Mouse (Mus musculus) T-helper 2 cell (primary cell): ENCODE results near the gene Nckipsd.

Source experiments
- in situ Hi-C: fragments of 300-600 bp; cut with MboI, MseI; formaldehyde crosslinking; loops from one replicate; pipeline ENCODE4 v1.15.1; 2025; ENCODE audit warnings: high pct_unique_total_duplicates

The Nckipsd gene

GRCm38 (mm10) chr9:108808163-108808665 is at the start of gene Nckipsd:
TSS of gene Nckipsd (plus strand) at chr9:108808368.
- in situ Hi-C loops: no loop called here

DNA sequence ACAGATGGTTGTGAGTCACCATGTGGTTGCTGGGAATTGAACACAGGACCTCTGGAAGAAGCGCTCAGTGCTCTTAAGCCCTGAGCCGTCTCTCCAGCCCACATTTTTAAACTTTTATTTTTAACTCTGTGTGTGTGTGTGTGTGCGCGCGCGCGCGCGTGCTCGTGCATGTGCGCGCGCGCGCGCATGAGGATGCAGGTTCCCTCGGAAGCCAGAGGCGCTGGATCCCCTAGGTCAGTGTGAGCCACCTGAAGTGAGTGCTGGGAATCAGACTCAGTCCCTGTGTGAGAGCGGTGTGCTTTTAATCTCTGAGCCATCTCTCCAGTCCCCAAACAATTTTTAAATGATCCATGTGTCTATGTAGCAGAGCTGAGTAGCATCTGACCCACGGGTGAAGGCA is 49.0 kb upstream of the Nckipsd start:
- in situ Hi-C loops: no loop called here

DNA sequence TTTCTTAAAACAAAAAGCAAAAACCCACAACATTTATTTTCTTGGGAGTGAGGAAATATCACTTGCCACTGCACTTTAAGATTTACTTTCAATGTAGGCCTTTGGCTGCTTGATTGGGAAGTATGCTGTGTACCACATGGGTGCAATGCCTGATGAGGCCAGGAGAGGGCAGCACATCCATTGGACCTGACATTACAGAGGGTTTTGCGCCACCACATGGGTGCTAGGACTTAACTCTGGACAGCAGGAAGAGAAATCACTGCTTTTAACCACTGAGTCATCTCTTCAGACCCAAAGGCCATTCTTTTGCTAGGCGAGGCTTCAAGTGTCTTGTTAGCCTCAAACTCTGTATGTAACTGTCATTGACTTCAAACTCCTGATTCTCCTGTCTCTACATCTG is 48.4 kb upstream of the Nckipsd start:
- in situ Hi-C loops: no loop called here

GRCm38 (mm10) chr9:108761561-108761960 is 46.6 kb upstream of the Nckipsd start:
- in situ Hi-C loops: no loop called here

DNA sequence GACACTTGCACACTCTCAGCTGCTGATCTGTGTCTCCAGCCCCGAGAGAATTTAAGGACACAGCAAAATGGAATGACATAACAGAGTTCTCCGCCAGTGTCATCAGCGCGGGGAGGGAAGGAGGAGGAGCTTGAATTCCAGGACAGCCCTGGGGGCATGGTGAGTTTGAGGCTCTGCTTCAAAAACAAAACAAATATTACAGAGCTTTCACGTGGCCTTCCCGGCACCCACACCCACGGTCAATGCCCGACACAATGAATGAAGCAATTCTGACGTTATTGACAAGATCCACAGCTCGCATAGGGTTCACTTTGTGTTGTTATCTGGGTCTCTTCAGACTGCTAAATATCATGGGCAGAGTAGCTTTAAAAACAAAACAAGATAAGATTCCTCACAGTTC is 43.2 kb upstream of the Nckipsd start:
- in situ Hi-C loops: no loop called here

GRCm38 (mm10) chr9:108776614-108777013 is 31.6 kb upstream of the Nckipsd start:
- in situ Hi-C loops: no loop called here

DNA sequence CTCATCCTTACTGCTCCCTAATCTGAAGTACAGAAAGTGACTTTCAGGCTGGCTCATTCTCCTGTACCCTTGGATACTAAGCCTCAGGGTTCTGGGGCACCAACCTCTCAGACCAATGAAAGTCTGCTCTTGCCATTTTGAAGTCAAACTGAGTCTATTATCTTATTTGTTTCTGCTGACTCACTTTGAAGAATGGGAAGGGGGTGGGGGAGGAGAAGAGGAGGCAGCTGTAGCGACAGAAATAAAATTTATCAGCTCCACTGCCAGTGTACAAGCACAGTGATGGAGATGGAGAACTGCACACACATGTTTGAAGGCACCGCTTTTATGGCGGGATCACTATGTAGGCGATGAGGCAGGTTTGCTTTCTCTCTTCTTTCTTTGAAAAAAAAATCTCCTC is 30.9 kb upstream of the Nckipsd start:
- in situ Hi-C loops: no loop called here

DNA sequence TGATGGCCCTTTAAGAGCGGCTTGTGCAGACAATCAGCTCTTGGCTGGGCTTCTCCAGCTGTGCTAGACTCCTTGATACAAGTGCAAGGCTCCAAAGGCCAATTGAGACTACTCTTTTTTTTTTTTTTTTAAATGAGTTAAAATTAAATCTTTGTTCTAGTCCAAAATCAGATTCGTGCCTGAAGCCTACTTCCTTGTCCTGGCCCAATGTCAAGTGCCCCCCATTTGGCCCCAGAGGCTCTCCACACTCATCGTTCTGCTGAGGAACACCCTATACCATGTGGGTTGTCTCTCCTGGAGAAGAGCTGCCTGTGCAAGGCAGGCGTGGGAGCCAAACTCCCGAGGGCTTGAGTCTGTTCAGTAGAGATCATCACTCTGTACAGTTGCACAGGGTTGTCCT is 27.2 kb upstream of the Nckipsd start:
- in situ Hi-C loops: no loop called here

DNA sequence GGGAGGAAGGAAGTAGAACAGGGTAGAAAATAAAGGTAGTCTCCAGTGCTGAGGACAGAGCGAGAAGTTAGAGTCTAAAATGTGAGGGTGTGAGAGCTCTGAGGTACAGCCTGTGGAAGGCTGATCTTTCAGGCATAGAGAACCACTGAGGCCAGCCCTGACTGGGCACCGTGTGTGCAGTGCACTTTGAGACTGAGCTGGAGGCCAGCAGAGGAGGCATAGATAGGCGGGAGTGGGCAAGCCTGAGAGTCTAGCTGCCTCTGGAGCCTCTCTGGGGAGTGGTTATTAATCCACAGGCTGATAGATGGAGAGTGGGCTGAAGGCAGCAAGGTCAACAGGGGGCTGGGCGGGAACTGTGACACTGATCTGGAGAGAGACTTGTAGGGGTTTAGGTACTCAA is 26.3 kb upstream of the Nckipsd start:
- in situ Hi-C loops: no loop called here

DNA sequence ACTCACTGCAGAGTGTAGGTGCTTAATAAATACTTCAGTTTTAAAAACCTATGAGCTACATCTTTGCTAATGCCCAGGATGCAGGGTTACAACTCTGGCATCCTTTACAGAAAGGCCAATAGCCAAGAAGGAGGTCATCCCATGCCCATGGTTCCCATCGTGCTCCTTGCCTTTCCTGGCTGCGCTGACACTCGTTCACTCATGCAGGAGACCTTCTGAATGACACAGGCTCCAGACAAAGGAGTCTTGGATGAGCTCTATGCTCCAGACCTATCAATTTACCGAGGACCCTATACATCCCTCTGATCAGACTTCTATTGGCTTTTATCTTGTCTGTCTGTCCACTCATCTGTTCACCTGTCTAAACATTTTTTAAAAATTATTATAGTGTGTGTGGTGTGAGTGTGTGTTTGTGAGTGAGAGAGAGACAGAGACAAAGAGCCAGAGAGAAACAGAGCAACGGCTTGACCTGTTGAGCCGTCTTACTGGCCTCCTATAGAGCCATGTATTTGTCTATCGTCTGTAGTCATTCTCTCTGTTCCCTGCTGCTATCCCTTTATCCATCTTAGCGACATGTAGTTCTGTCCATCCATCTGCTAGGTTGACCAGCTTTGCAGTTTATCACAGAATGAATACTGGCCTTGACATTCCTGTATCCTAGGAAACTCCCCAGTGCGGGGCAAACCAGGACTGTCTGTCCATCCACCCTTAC is 25.2 kb upstream of the Nckipsd start:
- in situ Hi-C loops: no loop called here

DNA sequence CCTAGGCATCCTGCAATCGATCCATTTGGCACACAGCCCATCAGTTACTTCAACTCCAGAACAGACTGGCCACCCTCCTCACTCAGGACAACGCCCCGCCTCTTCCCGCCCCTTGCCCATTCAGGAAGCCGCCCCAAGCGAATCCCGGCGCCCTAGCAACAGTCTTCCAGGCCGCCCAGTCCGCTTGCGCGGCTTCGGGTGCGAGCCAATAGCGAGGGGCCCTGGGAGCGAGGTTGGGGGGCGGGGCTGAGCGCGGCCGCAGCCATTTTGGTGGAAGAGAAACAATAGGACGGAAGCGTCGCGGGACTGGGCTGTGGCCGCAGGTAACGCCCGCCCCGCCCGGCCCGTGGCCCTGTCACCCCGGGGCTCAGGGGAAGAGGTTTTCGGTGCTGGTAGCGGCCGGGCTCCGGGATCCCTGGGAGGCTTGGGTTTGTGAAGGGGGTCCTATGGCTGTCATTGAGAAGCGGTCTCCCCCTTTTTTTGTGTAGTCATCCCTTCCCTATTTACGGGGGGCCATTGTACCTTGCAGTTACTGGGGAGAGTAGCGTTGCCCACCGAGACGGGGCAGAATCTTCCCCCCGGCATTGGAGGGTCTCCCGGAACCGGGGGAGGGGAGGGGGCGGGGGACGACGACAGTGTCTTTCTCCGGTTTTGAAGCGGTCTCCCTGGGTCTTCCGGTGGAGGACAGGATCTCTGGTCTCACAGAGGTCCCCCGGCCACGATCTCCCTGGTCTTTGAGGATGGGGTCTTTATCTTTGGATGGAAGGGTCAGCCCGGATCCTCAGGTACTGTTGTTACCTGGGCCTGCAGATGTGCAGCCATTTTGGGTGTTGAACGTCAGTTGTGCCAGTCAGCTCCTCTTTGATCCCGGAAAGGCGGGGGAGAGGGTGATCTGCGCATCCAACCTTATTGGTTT is 24.4 kb upstream of the Nckipsd start, which contains the start of gene Ip6k2:
Ip6k2 (plus strand) TSS at position 249 of the 916 bp plus-strand sequence.
- in situ Hi-C loops: no loop called here

DNA sequence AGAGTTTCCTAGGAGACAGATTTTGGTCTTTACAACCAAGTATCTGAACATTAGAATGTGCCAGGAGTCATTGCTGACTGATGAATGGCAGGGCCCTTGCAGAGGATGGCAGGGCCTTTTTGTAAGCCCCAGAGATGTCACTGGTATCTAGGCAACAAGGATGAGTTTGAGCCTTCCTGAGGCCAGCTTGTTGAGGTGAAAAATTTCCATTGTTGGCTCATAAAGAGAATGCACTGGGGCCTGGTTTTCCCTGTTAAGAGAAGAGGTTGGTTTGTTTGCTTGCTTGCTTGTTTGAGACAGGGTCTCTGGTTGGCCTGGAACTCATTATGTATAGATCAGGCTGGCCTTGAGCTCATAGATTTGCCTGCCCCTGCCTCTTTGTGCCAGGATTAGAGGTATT is 22.8 kb upstream of the Nckipsd start:
- in situ Hi-C loops: no loop called here

DNA sequence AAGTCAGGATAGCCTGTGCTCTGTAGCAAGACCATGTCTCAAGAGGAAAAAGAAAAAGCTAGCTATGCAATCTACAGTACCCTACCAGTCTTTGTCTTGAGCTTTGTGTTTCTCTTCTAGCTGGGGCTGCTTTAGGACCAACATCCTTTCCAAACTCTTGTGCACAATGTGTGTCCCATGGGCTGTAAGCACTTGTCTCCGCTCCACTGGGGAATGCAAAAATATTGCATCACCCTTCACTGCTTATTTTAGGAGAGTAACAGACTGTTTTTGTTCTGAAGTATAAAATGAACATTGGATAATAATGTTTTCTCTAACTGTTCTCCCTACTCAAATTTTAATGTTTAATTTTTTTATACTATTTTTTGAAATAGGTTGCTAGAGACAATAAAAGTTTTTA is 21.7 kb upstream of the Nckipsd start:
- in situ Hi-C loops: no loop called here

- in situ Hi-C loops: no loop called here
Observed at GRCm38 (mm10) chr9:108787080-108787479, 21.1 kb upstream of the Nckipsd start.

DNA sequence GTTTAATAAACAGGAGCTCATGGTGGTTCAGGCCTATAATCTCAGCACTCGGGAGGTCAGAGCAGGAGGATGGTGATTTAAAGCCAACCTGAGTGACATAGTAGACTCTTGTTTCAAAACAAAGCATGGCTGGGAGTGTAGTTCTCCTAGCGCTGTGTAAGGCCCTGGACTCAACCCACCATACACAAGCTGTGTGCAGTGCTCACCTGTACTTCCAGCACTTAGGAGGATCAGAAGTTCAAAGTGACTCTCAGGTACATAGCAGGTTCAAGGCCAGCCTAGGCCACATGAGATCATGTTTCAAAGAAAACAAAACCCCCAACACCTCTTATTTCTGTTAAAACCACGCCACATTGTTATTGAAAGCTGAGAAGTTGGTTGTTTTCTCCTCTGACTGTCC is 19.5 kb upstream of the Nckipsd start:
- in situ Hi-C loops: no loop called here

- in situ Hi-C loops: no loop called here
Observed at GRCm38 (mm10) chr9:108792307-108792706, 15.9 kb upstream of the Nckipsd start.

GRCm38 (mm10) chr9:108792730-108793129 is 15.4 kb upstream of the Nckipsd start:
- in situ Hi-C loops: no loop called here

DNA sequence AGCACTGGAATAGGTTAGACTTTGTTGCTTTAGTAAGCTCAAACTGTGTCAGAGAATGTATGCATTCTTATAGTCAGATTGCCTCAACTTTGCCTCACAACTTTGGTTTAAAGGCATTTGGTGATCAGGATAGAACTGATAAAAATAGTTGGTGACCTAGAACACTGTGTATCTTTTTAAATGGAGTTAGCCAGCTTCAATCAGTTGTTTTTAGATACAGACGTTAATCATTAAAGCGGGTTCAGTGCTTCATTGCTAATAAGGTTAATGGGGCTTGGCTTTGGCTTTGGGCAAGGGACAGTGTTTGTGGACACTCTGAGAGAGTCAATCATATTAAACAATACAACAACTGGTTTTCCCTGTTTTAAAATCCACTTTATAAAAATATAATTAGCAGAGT is 12.9 kb upstream of the Nckipsd start:
- in situ Hi-C loops: no loop called here

- in situ Hi-C loops: no loop called here
Observed at GRCm38 (mm10) chr9:108795762-108796161, 12.4 kb upstream of the Nckipsd start.

- in situ Hi-C loops: no loop called here
Observed at GRCm38 (mm10) chr9:108796351-108796981, 11.7 kb upstream of the Nckipsd start.

DNA sequence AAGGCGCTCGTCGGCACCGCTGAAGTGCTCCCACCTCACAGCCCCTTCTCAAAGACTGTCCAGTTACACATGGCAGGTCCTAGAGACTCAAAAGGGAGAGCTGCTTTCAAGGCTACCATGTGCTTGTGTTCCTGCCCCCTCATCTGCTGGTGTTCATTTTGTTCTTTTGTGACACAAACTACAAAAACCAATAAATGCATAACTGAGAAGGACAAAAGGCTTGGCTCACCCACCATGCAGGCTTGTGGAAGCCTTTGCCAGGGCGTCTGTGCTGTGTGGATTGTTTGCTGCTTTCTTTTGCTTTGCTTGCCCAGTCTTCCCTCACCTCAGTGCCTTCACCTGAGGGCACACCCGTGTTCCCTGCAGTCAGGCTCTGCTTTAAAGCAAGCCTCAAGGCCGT is 10.7 kb upstream of the Nckipsd start:
- in situ Hi-C loops: no loop called here

DNA sequence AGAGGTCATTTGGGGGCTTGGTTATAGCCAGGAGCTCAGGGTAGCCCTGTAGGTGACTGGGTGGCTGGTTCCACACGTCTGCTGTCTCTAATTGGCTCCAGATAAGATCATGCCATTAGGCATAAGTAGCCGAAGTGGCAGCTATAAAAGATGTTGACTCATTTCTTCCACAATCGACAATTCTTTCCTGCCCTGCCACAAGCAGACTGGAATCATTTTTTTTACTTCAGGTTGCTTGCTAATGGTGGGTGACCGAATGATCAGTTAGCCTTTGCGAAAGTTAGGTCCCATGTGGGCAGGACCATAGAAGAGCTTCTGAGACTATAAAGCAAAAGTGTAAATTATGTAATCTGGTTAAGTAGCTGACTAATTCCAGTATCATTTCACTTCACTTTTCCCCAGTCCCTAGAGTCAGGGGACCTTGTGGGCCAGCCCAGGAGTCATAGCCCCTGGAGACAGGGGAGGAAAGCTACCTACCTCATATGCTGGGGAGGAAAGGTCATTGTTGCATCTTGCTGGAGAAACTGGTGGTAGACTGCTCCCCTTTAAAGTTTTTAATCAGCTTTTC is 9.6 kb upstream of the Nckipsd start:
- in situ Hi-C loops: no loop called here
